Mouse (Mus musculus) liver, embryonic 14.5 days (tissue): ENCODE data around the gene Fmo2. TPM values are rescaled to one million over a fixed set of nuclear protein-coding genes. Genes with fewer than 3 reads are reported as not detected.

Experiments
- ATAC-seq: fragments of 200-750 bp; cut with Nextera tagmentation; 2 replicates; pipeline ENCODE4 v1.8.0; 2017; ENCODE audit warnings: moderate number of reproducible peaks, mild to moderate bottlenecking, moderate library complexity; ENCODE audit not compliant: insufficient read depth
- DNase-seq, 3 experiments: peaks; one replicate each; pipeline ENCODE4 v3.0.0-alpha.2; 2012 to 2013; ENCODE audit warnings: low read depth in 3 of 3, low spot score in 3 of 3
- H3K27ac ChIP-seq: fragments of 300-500 bp; sonication (generic); 2 replicates; pipeline ENCODE4 v1.5.1; 2014; ENCODE audit warnings: moderate library complexity, mild to moderate bottlenecking, control low read depth, inconsistent platforms
- H3K27me3 ChIP-seq: fragments of 300-500 bp; sonication (generic); 2 replicates; pipeline ENCODE4 v1.6.1; 2014; ENCODE audit warnings: mild to moderate bottlenecking, low read length, moderate library complexity; ENCODE audit not compliant: control insufficient read depth, insufficient read depth
- H3K36me3 ChIP-seq: fragments of 300-500 bp; sonication (generic); replicated peaks from 2 replicates; pipeline ENCODE4 v1.6.1; 2014; ENCODE audit warnings: low read depth; ENCODE audit not compliant: control insufficient read depth, insufficient read depth
- H3K4me1 ChIP-seq, 2 experiments: fragments of 200-500 bp in 1 of 2; fragments of 300-500 bp in 1 of 2; sonication (generic) in 1 of 2; replicated peaks; 2 replicates each; pipeline ENCODE4 v1.6.1; 2012 to 2014; ENCODE audit warnings: antibody characterized with exemption in 1 of 2, inconsistent platforms in 1 of 2, low read length in 1 of 2; ENCODE audit not compliant: control insufficient read depth in 2 of 2, insufficient read depth in 2 of 2
- H3K4me2 ChIP-seq: fragments of 300-500 bp; sonication (generic); 2 replicates; pipeline ENCODE4 v1.6.1; 2014; ENCODE audit warnings: low read depth, mild to moderate bottlenecking, control low read depth, moderate library complexity
- H3K4me3 ChIP-seq, 2 experiments: fragments of 200-500 bp in 1 of 2; fragments of 300-500 bp in 1 of 2; sonication (generic) in 1 of 2; 2 replicates each; pipeline ENCODE4 v1.5.1; 2012 to 2014; ENCODE audit warnings: low read depth in 2 of 2, low read length in 2 of 2, mild to moderate bottlenecking in 2 of 2, control low read depth in 1 of 2, inconsistent platforms in 1 of 2, moderate library complexity in 1 of 2; ENCODE audit not compliant: insufficient read depth in 1 of 2
- H3K9ac ChIP-seq: fragments of 300-500 bp; sonication (generic); replicated peaks from 2 replicates; pipeline ENCODE4 v1.6.1; 2014; ENCODE audit warnings: mild to moderate bottlenecking, control low read depth, moderate library complexity
- H3K9me3 ChIP-seq: fragments of 300-500 bp; sonication (generic); 2 replicates; pipeline ENCODE4 v1.6.1; 2016; ENCODE audit warnings: low read length, mixed read lengths; ENCODE audit not compliant: control insufficient read depth
- CTCF ChIP-seq: IDR thresholded peaks from 2 replicates; pipeline ENCODE4 v1.5.1; 2016; ENCODE audit warnings: antibody characterized with exemption, low read depth, control low read depth
- EP300 ChIP-seq: IDR thresholded peaks from 2 replicates; pipeline ENCODE4 v1.6.1; 2016; ENCODE audit warnings: antibody characterized with exemption, low read depth
- WGBS: fragments of 180-500 bp; shearing (Covaris S2); extraction: QIAGEN DNeasy Blood & Tissue Kit; methylation state at CpG from one replicate; pipeline ENCODE4 v1.1.7; 2014; ENCODE audit not compliant: insufficient replicate concordance; 5-methylcytosine and 5-hydroxymethylcytosine counted together
- polyA plus RNA-seq, 2 experiments: library from polyadenylated mRNA; depleted of rRNA in 1 of 2; stranded (reverse) in 1 of 2; unstranded in 1 of 2; fragments of >200 nt; fragmentation: Nextera tagmentation in 1 of 2; extraction: Ambion mirVana in 1 of 2; gene quantifications; 2 replicates each; pipeline versions ENCODE4 v1.2.1 to v1.2.3; 2012 to 2014

The Fmo2 gene
- polyA plus RNA-seq, 2 experiments = 0.08 to 0.27 TPM

- H3K4me3 ChIP-seq = no peak overlapping the region
- no peaks in the 10 kb centered on the region for H3K9me3 ChIP-seq
- H3K27me3 ChIP-seq = no peaks in the 10 kb centered on the region
- H3K27ac ChIP-seq = no peak overlapping the region
- H3K9ac ChIP-seq = no peak overlapping the region
- TF ChIP-seq CTCF (no peak), EP300 (no peak)
- H3K4me2 ChIP-seq = no peak overlapping the region
- ATAC-seq (no peak), DNase-seq (no peak)
- 69% methylated on average over 17 of the region's 18 CpGs for WGBS
- H3K4me1 ChIP-seq = peaks cover 0 to 9% of the 10 kb centered on the region in 2 experiments; a peak in 2 of 4 replicates
- no peaks in the 10 kb centered on the region for H3K36me3 ChIP-seq
Measured at GRCm38 (mm10) chr1:162857766-162858747, 40.5 kb downstream of the Fmo2 start.

- 16% methylated on average over 3 of the region's 3 CpGs for WGBS
- Histone ChIP-seq H3K27ac (no peak overlapping the region), H3K4me3 (no peak overlapping the region), H3K4me2 (no peak overlapping the region), H3K4me1 (peaks cover 0 to 9% of the 10 kb centered on the region in 2 experiments; a peak in 2 of 4 replicates), H3K9me3 (no peaks in the 10 kb centered on the region), H3K9ac (no peak overlapping the region), H3K36me3 (no peaks in the 10 kb centered on the region), H3K27me3 (no peaks in the 10 kb centered on the region)
- TF ChIP-seq CTCF (no peak), EP300 (no peak)
- ATAC-seq = peak; percentile 72; the same call in 1 of the 2 replicates
- peak in 1 of 3 experiments; percentile 16 for DNase-seq
Measured at GRCm38 (mm10) chr1:162853812-162854482, 44.6 kb downstream of the Fmo2 start.

GRCm38 (mm10) chr1:162847554-162847953 lies 51.0 kb downstream of the Fmo2 start:
- DNase-seq (no peak), ATAC-seq (no peak)
- no peaks in the 10 kb centered on the region for H3K36me3 ChIP-seq
- H3K4me1 ChIP-seq = no peaks in the 10 kb centered on the region; a peak in 1 of 4 replicates
- TF ChIP-seq CTCF (no peak), EP300 (no peak)
- H3K4me2 ChIP-seq = no peak overlapping the region
- no peaks in the 10 kb centered on the region for H3K9me3 ChIP-seq
- WGBS = 87% methylated on average over 6 of the region's 6 CpGs
- H3K27me3 ChIP-seq = no peaks in the 10 kb centered on the region
- no peak overlapping the region for H3K9ac ChIP-seq
- H3K27ac ChIP-seq = no peak overlapping the region
- no peak overlapping the region for H3K4me3 ChIP-seq

GRCm38 (mm10) chr1:162840211-162840610 lies 58.3 kb downstream of the Fmo2 start:
- Histone ChIP-seq H3K27ac (no peak overlapping the region), H3K27me3 (no peaks in the 10 kb centered on the region), H3K4me3 (no peak overlapping the region), H3K9ac (no peak overlapping the region), H3K4me2 (no peak overlapping the region), H3K9me3 (no peaks in the 10 kb centered on the region), H3K36me3 (no peaks in the 10 kb centered on the region), H3K4me1 (no peaks in the 10 kb centered on the region)
- DNase-seq (no peak), ATAC-seq (no peak)
- WGBS = 77% methylated on average over 9 of the region's 9 CpGs
- no peak for TF ChIP-seq EP300
- no peak for TF ChIP-seq CTCF

GRCm38 (mm10) chr1:162838976-162839375 lies 59.5 kb downstream of the Fmo2 start:
- Histone ChIP-seq H3K4me2 (no peak overlapping the region), H3K4me3 (no peak overlapping the region), H3K27me3 (no peaks in the 10 kb centered on the region), H3K9me3 (no peaks in the 10 kb centered on the region), H3K36me3 (no peaks in the 10 kb centered on the region), H3K4me1 (no peaks in the 10 kb centered on the region), H3K27ac (no peak overlapping the region), H3K9ac (no peak overlapping the region)
- WGBS = 72% methylated on average over 6 of the region's 6 CpGs
- ATAC-seq (no peak), DNase-seq (no peak)
- TF ChIP-seq EP300 = no peak
- no peak for TF ChIP-seq CTCF
